Mouse (Mus musculus): ENCODE data around the gene Grb10. TPM values are rescaled to one million over a fixed set of nuclear protein-coding genes. Genes with fewer than 3 reads are reported as not detected.

Grb10 gene
- polyA plus RNA-seq, 1 experiment from 2014 or later: 133 TPM

- no peaks in the 10 kb centered on the region for H3K9me3 ChIP-seq
- no peak for ATAC-seq (ENCODE audit: low read depth)
- H3K4me3 ChIP-seq: no peak overlapping the region
- no peak overlapping the region for H3K27ac ChIP-seq (replicated peaks)
- H3K27me3 ChIP-seq: no peaks in the 10 kb centered on the region
- WGBS: 83% methylated on average over 4 of the region's 4 CpGs
- no peaks in the 10 kb centered on the region for H3K4me1 ChIP-seq (replicated peaks)
- H3K36me3 ChIP-seq: no peaks in the 10 kb centered on the region
- no peak overlapping the region for H3K9ac ChIP-seq
- H3K4me2 ChIP-seq: no peak overlapping the region
Observed at GRCm38 (mm10) chr11:11989850-11990249, 48.6 kb downstream of the Grb10 start.

GRCm38 (mm10) chr11:11987233-11987632, 51.2 kb downstream of the Grb10 start:
- H3K9me3 ChIP-seq: no peaks in the 10 kb centered on the region
- H3K4me2 ChIP-seq: no peak overlapping the region
- ATAC-seq (ENCODE audit: low read depth): no peak
- WGBS: 86% methylated on average over 3 of the region's 3 CpGs
- H3K4me3 ChIP-seq: no peak overlapping the region
- no peaks in the 10 kb centered on the region for H3K4me1 ChIP-seq (replicated peaks)
- no peak overlapping the region for H3K9ac ChIP-seq
- H3K27me3 ChIP-seq: no peaks in the 10 kb centered on the region
- no peak overlapping the region for H3K27ac ChIP-seq (replicated peaks)
- no peaks in the 10 kb centered on the region for H3K36me3 ChIP-seq

GRCm38 (mm10) chr11:11978611-11979197, 59.8 kb downstream of the Grb10 start:
- H3K4me1 ChIP-seq (replicated peaks): no peaks in the 10 kb centered on the region
- H3K36me3 ChIP-seq: no peaks in the 10 kb centered on the region
- no peaks in the 10 kb centered on the region for H3K27me3 ChIP-seq
- 70% methylated on average over 5 of the region's 5 CpGs for WGBS
- ATAC-seq (ENCODE audit: low read depth): no peak
- no peak overlapping the region for H3K4me2 ChIP-seq
- H3K9me3 ChIP-seq: no peaks in the 10 kb centered on the region
- no peak overlapping the region for H3K4me3 ChIP-seq
- no peak overlapping the region for H3K9ac ChIP-seq
- no peak overlapping the region for H3K27ac ChIP-seq (replicated peaks)

- no peak overlapping the region for H3K4me2 ChIP-seq
- peaks cover 8% of the 10 kb centered on the region; the same call in 1 of the 2 replicates for H3K36me3 ChIP-seq
Observed at GRCm38 (mm10) chr11:11974591-11975255, 63.8 kb downstream of the Grb10 start.

GRCm38 (mm10) chr11:11973366-11974014, 65.0 kb downstream of the Grb10 start:
- peaks cover 8% of the 10 kb centered on the region; the same call in 1 of the 2 replicates for H3K36me3 ChIP-seq
- peaks cover 6% of the 10 kb centered on the region for H3K4me1 ChIP-seq (replicated peaks)
- H3K9ac ChIP-seq: no peak overlapping the region
- no peaks in the 10 kb centered on the region for H3K27me3 ChIP-seq
- no peak overlapping the region for H3K4me3 ChIP-seq
- WGBS: 52% methylated on average over 8 of the region's 8 CpGs
- no peak overlapping the region for H3K4me2 ChIP-seq
- H3K9me3 ChIP-seq: 0 out of 2 replicates have a peak, but pooled peaks cover 5% of the 10 kb centered on the region
- no peak overlapping the region for H3K27ac ChIP-seq (replicated peaks)
- ATAC-seq (ENCODE audit: low read depth): peak; percentile 86

More at GRCm38 (mm10) chr11:11974591-11975255, 63.8 kb downstream of the Grb10 start:
- no peak overlapping the region for H3K27ac ChIP-seq (replicated peaks)
- no peaks in the 10 kb centered on the region for H3K27me3 ChIP-seq
- no peak overlapping the region for H3K4me3 ChIP-seq
- peak; percentile 79 for ATAC-seq (ENCODE audit: low read depth)
- H3K4me1 ChIP-seq (replicated peaks): no peaks in the 10 kb centered on the region
- H3K9ac ChIP-seq: no peak overlapping the region
- 51% methylated on average over 10 of the region's 10 CpGs for WGBS
- 0 out of 2 replicates have a peak, but pooled peaks cover 5% of the 10 kb centered on the region for H3K9me3 ChIP-seq

GRCm38 (mm10) chr11:11972401-11973110, 65.9 kb downstream of the Grb10 start:
- Histone ChIP-seq H3K9me3 (0 out of 2 replicates have a peak, but pooled peaks cover 5% of the 10 kb centered on the region), H3K27ac (replicated peaks) (no peak overlapping the region), H3K27me3 (no peaks in the 10 kb centered on the region), H3K4me2 (no peak overlapping the region), H3K9ac (no peak overlapping the region), H3K36me3 (peaks cover 8% of the 10 kb centered on the region; the same call in 1 of the 2 replicates), H3K4me3 (no peak overlapping the region), H3K4me1 (replicated peaks) (peaks cover 7% of the 10 kb centered on the region)
- WGBS: 81% methylated on average over 6 of the region's 6 CpGs
- ATAC-seq (ENCODE audit: low read depth): no peak; the same call in 1 of the 2 replicates

GRCm38 (mm10) chr11:11970246-11970645, 68.2 kb downstream of the Grb10 start:
- WGBS: 93% methylated on average over 11 of the region's 11 CpGs
- no peak for ATAC-seq (ENCODE audit: low read depth)
- no peak overlapping the region for H3K4me2 ChIP-seq
- H3K9me3 ChIP-seq: 0 out of 2 replicates have a peak, but pooled peaks cover 5% of the 10 kb centered on the region
- no peak overlapping the region for H3K9ac ChIP-seq
- H3K27me3 ChIP-seq: no peaks in the 10 kb centered on the region
- H3K4me1 ChIP-seq (replicated peaks): peaks cover 7% of the 10 kb centered on the region
- H3K27ac ChIP-seq (replicated peaks): no peak overlapping the region
- H3K4me3 ChIP-seq: no peak overlapping the region
- peaks cover 12% of the 10 kb centered on the region for H3K36me3 ChIP-seq

GRCm38 (mm10) chr11:11968830-11969229, 69.7 kb downstream of the Grb10 start:
- Histone ChIP-seq H3K27me3 (no peaks in the 10 kb centered on the region), H3K27ac (replicated peaks) (no peak overlapping the region; the same call in 1 of the 2 replicates), H3K4me1 (replicated peaks) (peaks cover 7% of the 10 kb centered on the region), H3K4me3 (no peak overlapping the region), H3K9ac (no peak overlapping the region), H3K4me2 (no peak overlapping the region), H3K36me3 (peaks cover 12% of the 10 kb centered on the region), H3K9me3 (0 out of 2 replicates have a peak, but pooled peaks cover 5% of the 10 kb centered on the region)
- 24% methylated on average over 6 of the region's 6 CpGs for WGBS
- no peak for ATAC-seq (ENCODE audit: low read depth)

- Histone ChIP-seq H3K9me3 (0 out of 2 replicates have a peak, but pooled peaks cover 5% of the 10 kb centered on the region), H3K36me3 (peaks cover 12% of the 10 kb centered on the region), H3K4me3 (no peak overlapping the region), H3K4me1 (replicated peaks) (peaks cover 10% of the 10 kb centered on the region), H3K4me2 (no peak overlapping the region), H3K9ac (no peak overlapping the region), H3K27ac (replicated peaks) (no peak overlapping the region), H3K27me3 (no peaks in the 10 kb centered on the region)
- 77% methylated on average over 8 of the region's 8 CpGs for whole genome bisulfite sequencing
- no peak for ATAC-seq (ENCODE audit: low read depth)
Observed at GRCm38 (mm10) chr11:11967519-11967918, 71.0 kb downstream of the Grb10 start.

GRCm38 (mm10) chr11:11966220-11966619, 72.3 kb downstream of the Grb10 start:
- no peak for ATAC-seq (ENCODE audit: low read depth)
- H3K9ac ChIP-seq: no peak overlapping the region
- no peak overlapping the region for H3K4me2 ChIP-seq
- 0 out of 2 replicates have a peak, but pooled peaks cover under 1% of the 10 kb centered on the region for H3K9me3 ChIP-seq
- H3K4me1 ChIP-seq (replicated peaks): peaks cover 20% of the 10 kb centered on the region
- peaks cover 9% of the 10 kb centered on the region for H3K36me3 ChIP-seq
- H3K27ac ChIP-seq (replicated peaks): peak overlapping the region; percentile 1; the same call in 1 of the 2 replicates
- WGBS: 87% methylated on average over 3 of the region's 3 CpGs
- no peak overlapping the region for H3K4me3 ChIP-seq
- no peaks in the 10 kb centered on the region for H3K27me3 ChIP-seq

GRCm38 (mm10) chr11:11965501-11966125, 72.9 kb downstream of the Grb10 start:
- Histone ChIP-seq H3K4me3 (no peak overlapping the region), H3K9me3 (no peaks in the 10 kb centered on the region), H3K27ac (replicated peaks) (peak overlapping the region; percentile 1; the same call in 1 of the 2 replicates), H3K9ac (no peak overlapping the region), H3K36me3 (peaks cover 9% of the 10 kb centered on the region), H3K4me2 (no peak overlapping the region), H3K4me1 (replicated peaks) (peaks cover 26% of the 10 kb centered on the region), H3K27me3 (no peaks in the 10 kb centered on the region)
- 87% methylated on average over 12 of the region's 12 CpGs for WGBS
- no peak for ATAC-seq (ENCODE audit: low read depth)

All from neural tube, embryonic 13.5 days (tissue).